Mouse (Mus musculus): Measurements from ENCODE around the gene AU040320.
A peak's percentile ranks its signal among the peaks of the same experiment; 100 is the strongest.

The AU040320 gene

DNA sequence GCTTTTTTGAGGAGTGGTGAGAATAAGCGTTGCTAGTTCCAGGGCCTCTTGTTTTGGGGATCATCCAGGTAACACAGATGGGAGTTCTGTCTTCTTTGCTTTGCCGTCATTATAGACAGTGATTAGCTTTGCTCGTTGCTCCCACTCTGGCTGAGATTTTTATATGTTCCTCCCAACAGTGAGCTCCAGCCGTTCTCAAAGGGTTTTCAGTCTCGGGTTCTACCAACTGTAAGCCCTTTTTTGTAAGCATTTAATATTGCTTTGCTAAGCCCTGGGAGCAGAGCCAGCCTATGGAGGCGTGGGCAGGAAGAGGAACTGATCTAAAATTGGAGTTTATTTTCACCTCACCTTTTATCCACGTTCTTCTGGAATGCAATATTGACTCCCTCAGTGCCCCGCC lies 29.7 kb downstream of the AU040320 start:
- peak; percentile 48 for DNase-seq (ENCODE audit: low spot score in 2 of 2)

DNA sequence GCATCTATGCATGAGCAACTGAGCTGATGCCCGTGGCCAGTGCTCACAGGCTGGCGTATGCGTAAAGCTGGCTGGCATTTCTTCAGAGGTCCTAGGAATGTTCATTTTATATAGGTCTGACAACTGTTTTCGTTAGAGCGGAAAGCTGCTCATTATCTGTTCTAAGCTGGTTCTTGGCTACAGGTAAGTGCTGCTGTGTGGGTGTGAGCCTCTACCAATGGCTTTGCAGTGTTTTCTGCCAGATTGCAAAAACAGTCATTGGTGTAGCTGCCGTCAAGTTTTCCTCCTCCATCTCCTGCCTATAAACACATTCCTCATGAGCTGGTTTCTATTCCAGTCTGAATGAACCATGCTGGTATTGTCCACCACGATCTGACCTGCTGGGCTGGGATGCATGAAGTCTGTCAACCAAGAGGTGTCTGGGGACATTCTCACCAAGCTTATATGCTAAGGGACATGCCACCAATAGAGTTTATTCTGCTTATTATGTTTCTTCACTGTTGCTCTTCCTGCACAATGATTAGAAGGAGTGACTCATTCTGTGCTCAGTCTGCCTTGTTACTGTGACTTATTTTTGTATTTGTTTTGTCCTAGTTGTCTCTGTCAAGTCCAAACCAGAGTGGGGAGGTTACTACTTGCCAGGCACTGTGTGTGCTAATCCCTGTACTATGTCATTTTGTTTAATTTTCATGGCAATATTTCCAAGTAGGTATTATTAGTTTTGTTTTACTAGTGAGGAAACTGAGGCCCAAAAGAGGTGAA lies 39.2 kb downstream of the AU040320 start:
- DNase-seq (ENCODE audit: low spot score in 2 of 2), result peak; percentile 30 to 33

DNA sequence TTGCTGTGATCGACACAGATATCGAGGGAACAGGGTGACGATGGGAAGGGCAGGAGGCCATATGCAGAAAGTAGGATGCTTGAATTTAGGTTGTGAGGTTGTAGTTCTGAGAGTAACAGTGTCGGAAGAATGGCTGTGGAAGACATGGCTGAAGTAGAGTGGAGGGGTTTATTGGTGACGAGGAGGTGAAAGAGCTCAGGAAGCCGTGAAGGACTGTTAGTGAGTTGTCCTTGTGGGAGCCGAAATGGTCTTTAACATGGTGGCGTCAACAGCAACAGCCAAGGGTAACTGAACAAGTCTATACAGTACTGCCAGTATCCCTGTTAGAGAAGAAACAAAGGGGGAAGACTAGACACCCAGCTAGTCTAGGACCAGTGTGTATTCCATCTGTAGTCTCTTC lies 48.8 kb downstream of the AU040320 start:
- DNase-seq (ENCODE audit: low spot score in 2 of 2), result no peak

DNA sequence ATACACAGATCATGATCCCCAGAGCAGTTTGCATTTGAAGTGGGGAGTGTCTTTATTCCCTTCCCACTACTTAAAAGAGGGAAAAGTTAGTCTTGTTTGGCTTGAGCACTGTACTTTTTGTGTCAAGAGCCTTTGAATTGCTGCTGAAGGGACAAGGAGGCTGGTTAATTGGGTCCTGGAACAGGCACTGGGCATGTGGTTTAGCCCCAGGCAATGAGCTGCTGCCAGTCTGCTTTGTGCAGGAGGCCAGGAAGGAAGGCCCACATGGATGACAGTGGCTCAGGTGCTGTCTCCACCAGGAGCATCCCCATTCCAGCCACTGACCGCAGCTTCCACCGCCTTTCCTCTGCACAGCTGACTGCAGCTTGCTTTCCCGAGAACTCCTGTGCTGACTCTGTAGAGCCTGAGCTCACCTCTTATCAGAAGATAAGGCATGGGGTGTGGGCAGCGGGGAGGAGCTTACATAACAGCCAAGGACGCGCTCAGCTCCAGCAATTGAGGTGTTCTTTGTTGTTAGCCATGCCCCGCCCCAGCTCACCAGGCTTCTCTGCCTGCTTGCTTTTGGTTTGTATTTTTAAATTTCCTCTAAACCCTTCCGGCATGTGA lies 50.0 kb downstream of the AU040320 start:
- no peak for DNase-seq (ENCODE audit: low spot score in 2 of 2)

DNA sequence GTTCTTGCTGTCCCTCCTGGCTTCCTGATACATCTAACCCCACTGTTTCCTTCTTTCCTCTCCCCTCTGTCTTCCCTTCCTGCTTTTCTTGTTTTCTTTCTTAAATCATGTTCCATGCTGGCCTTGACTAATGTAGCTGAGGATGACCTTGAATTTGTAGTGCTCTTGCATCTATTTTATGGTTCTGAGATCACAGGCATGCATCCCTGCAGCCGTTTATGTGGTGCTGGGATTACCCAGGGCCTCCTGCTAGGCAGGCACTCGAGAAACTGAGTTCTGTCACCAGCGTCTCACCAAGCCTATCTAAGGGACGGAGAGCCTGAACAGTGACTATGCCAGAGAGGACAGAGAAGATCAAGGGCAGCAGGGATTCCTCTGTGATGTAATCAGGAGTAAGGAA lies 52.4 kb downstream of the AU040320 start:
- no peak for DNase-seq (ENCODE audit: low spot score in 2 of 2)

DNA sequence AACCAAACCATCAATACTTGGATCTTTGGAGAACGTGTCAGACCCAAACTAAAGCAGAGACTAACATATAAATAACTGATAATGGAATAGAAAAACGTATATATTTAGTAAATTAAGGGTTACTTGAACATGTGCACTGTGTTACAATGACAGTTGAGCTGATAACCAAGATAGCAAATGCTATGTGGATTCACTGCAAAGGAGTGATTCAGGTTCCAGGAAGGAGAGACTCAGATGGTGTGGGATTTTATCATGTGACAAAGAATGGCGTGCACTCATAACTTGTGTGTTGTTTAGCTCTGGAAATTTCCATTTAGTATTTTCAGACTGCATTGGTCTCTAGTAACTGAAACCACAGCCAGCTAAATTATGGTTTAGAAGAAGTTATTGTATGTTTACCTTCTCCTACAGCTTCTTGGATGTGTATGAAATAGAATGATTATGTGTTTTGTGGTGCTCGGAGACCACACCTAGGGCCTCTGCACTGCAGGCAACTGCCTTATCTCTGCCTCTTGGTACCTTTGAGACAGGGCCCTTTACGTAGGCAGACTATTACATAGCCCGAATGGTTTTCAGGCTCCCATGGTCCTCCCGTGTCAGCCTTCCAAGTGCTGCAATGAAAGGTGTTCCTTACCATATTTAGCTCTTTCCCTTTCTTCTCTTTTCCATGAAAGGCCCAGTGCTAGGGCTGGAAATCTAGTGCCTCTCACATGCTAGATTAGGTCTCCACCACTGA lies 53.5 kb downstream of the AU040320 start:
- no peak for DNase-seq (ENCODE audit: low spot score in 2 of 2)

DNA sequence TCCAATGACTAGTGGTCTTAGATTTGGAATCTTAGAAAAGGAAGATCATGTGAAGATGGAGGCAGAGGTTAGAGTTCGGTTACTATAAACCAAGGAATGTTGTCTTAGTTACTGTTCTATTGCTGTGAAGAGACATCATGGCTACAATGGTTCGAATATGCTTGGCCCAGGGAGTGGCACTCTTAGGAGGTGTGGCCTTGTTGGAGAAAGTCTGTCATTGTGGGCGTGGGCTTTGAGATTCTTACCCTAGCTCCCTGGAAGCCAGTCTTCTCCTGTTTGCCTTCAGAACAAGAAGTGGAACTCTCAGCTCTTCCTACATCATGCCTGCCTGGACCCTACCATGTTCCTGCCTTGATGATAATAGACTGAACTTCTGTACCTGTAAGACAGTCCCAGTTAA lies 57.2 kb downstream of the AU040320 start:
- DNase-seq (ENCODE audit: low spot score in 2 of 2), result no peak

DNA sequence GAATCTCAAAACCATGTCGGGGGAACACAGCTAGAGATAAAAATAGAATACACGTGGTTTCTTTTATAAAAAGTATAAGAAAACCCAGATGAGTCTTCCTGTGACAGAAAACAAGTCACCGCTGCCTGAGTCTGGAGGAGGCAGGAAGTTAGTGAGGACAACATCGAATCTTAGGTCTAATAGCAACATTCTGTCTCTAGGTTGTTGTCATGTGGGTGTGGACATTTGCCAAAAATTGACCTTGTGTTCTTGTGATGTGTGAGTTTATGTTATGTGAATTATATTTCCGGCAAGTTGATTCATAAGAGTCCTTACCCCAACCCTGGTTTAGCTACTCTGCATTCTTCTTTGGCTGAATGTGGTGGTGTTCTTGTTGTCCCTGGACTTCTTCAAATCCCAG lies 59.9 kb downstream of the AU040320 start:
- no peak for DNase-seq (ENCODE audit: low spot score in 2 of 2)

DNA sequence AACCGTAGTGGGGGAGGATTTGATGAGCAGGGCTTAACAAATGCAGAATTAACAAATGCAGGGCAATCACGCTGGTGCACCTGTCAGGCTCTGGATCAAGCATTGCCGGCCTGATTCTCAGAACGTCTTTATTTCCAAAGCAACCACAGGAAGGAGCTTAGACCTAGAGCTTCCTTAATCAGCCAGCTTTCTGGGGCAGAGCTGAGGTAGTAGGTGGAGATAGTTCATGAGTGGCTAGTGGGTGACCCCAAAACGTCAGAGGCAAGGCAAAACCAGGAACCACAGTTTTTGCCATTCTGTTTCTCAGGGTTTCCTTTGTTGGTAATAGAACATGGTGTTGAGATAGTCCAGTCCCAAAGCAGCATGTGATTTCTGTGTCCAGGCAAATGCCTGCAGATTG lies 61.5 kb downstream of the AU040320 start:
- DNase-seq (ENCODE audit: low spot score in 2 of 2), result no peak

DNA sequence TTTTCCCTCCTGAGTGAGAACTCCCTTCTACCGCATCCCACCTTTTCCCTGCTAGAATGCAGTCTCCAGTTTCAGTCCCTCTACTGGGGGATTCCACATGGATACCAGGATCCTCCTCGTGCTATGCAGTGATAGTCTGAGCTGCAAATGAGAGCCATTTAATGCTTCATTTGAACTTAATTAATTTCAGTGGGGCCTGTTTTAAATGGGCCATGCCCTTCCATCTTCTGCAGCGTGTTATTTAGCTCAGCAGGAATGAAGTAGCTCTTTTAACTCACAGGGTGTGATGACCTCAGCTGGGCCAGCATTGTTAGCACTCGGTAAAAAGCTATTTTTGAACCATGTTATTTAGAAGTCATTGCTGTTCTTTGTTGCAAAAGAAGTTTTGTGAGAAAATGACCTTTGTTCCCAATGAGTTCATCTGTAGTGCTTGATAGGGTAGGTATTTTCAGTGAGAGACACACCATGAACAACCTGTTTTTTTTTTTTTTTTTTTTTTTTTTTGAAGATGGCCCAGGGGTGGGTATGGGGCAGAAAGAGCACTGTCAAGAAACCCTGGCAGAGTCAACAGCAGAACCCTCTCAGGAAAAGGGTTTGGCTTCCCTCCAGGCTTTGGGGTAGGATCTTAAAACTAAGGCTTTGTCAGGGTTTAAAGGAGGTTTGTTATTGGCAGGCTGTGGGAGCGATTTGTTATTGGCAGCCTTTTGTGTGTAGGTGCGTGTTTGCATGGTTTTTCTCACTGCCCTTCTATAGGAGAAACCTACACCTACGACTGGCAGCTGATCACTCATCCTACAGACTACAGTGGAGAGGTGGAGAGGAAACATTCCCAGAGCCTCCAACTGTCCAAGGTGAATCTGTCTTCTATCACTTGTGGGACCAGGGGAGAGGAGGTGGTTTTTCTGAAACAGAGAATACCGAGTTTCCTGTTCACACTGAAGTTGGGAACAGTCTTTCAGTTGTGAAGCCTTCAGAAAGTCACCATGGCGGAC lies 69.8 kb downstream of the AU040320 start:
- no peak for DNase-seq (ENCODE audit: low spot score in 2 of 2)

DNA sequence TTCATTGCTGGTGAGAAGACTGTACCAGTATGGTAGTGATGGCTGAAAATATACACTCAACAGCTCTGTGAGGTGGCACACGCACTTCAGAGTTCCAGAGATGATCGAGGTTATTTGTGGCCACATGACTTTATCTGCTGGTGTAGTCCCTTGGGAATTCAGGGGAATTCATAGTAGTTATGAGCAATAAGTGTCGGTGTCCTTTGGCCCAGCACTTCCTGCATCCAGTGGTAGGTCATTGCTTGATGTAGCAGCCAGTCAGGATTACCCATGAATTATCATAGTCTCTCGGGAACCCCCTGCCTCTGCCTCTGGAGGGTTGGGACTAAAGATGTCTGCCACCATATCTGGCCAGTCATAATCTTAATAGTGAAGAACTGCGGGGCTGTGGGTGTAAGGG lies 70.6 kb downstream of the AU040320 start:
- no peak for DNase-seq (ENCODE audit: low spot score in 2 of 2)

DNA sequence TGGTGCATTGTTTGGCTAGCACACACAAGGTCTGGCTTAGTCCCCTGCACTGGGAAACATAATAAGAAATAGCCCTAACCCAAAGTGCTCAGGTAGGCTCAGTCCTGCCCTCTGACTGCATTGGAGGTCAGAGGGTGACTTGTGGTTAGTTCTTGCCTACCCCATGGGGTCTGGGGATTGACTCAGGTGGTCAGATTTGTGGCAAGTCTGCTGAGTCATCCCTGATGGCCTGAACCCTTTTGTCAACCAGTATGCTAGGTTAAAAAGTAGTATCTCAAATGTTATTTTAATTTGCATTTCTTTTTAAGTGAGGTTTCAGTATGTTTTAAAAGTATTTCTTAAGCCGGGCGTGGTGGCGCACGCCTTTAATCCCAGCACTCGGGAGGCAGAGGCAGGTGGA lies 77.8 kb downstream of the AU040320 start:
- DNase-seq (ENCODE audit: low spot score in 2 of 2), result no peak

DNA sequence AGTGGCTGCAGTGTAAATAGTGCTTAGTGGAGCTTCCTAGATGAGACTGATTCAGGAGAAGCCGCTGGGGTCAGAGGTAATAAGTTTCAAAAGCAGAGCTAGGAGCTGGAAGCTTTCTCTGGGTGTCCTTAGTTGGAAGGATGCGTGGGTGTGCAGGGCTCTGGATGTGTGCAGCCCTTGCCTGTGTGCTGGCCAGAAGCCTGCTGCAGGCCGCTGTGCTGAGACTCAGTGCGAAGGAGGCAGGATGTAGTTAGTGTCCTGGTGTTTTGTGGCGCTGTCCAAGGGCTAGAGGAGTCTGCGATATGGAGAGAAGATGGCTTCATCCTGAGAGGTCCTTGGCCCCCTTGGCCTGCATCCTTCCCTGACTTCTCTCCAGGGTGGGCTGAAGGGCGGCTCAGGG lies 85.5 kb downstream of the AU040320 start:
- DNase-seq (ENCODE audit: low spot score in 2 of 2), result no peak

DNA sequence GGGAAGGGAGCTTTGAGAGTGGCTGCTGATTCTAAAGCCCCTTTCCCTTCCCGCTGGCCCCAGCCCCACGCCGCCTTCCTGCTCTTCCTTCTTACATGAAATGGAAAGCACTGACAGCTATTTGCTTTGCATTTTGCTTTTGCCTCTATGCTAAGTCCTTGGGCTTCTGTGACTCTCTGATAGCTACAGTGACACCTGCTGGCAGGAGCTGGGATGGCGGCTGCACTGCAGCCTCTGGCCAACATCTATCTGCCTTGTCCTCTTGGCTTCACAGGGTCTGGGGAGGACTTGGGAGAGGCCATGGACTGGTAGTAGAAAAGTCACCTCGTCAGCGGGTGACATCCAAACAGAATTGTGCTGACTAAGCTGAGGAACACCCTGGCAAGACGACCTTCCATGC lies 86.5 kb downstream of the AU040320 start:
- peak; percentile 75 to 83 for DNase-seq (ENCODE audit: low spot score in 2 of 2)

DNA sequence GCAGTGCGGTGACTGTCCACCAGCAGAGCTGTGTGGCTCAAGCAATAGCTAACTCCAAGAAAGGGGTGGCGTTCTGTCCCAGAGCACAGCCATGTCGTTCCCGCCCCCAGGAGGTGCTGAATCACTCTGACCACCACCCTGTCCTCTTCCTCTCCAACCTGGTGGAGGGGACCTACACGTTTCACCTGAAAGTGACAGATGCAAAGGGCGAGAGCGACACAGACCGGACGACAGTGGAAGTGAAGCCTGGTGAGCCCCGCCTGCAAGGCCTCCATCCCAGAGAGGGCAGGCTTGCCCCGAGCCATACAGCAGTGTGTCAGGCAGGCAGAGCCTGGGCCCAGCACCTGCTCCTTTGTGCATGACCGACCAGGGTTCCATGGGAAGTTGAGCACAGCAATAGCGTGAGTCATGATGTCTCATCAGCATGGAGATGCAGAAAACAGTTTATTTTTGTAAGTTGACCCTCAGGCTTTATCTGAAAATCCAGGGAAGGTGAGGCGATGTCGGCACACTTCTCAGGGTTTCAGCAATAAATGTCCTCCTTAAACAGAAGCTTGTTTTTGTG lies 87.7 kb downstream of the AU040320 start:
- no peak for DNase-seq (ENCODE audit: low spot score in 2 of 2)

DNA sequence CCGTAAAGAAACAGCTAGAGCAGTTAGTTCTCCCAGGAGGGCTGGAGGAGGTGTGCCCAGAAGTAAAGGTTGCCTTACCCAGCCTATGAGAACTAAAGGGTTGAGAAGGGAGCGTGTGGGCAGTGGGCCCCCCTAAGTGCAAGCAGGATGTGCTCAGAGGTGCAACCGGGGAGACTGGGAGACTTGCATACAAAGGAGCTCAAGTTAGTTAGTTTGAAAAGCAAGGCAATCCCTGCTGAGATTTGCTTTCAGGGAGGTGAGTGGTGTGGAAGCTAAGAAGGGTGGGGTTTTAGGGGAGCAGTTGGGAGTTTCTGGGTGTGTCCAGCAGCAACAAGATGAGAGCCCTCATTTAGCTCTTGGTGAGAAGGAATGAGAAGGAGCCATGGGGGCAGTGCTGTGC lies 89.6 kb downstream of the AU040320 start:
- DNase-seq (ENCODE audit: low spot score in 2 of 2), result no peak

DNA sequence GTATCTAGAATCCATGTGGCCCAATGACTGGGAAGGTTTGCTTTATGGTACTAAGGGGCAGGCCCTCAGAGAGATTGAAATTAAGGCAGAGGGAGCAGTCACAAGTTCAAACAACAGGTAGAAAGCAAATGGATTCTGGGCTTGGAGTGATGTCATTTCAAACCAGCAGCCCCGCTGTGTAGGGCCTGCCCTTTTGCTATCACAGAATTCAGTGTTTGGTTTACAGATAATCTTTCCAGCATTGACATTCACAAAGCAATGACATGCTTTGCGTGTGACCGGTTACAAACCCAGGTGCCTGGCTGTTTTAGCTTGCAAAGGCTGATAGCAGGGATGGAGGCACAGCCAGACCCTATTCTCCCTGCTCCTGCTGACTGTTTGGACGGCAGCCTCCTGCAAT lies 92.3 kb downstream of the AU040320 start:
- DNase-seq (ENCODE audit: low spot score in 2 of 2), result no peak

DNA sequence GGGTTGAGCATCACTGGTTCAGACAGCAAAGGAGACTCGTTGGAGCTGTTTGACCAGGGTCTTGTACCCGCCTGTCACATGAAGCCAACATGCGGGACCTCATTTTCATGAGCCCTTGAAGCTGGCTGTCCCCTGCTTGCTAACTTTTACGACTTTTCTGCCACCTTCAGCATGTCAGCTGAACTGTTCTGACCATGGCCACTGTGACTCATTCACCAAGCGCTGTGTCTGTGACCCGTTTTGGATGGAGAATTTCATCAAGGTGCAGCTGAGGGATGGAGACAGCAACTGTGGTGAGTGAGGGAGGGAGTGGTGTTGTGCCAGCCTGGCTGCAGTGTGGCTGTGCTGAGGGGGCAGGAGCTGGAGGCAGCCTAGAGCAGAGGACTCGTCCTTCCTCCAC lies 93.6 kb downstream of the AU040320 start:
- DNase-seq (ENCODE audit: low spot score in 2 of 2), result no peak

DNA sequence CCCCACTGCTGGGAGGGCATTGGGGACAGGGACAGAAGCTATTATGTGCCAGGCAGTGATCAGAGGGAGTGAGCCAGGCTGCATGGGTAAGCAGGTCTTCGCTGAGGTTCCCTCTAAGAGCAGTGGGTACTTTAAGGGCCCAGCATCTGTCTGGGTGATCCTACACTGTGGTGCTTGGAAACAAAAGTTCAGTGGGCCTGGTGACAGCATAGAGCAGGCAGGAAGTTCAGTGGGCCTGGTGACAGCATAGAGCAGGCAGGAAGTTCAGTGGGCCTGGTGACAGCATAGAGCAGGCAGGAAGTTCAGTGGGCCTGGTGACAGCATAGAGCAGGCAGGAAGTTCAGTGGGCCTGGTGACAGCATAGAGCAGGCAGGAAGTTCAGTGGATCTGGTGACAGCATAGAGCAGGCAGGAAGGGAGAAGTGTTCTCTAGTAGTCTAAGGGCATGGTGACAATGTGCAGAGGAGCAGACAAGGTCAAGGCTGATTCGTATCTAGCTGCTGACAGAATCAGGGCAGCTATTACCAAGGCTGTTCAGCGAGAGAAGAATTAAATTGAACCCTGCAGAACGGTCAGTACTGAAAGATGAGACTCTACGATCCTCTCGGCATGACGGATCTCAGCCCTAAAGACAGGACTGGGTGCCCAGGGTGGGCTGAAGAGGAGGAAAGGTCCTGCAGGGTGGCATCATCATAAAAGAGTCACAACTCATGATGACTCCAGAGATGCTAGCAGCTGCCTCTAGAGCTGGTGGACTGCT lies 96.9 kb downstream of the AU040320 start:
- DNase-seq (ENCODE audit: low spot score in 2 of 2), result no peak

DNA sequence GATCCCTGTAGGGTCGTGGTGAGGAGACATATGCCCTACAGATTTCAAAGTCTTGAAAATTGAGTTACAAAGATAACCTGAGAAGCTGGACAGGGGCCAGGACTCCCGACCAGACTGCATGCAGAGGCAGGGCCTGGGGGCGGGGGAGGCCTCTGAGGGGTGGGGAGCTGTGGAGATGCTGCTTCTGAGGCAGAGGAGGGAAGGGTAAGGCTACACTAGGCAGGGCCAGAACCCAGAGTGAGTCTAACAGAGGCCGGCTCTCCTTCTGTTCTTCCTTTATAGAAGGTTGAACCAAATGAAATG lies 97.4 kb downstream of the AU040320 start:
- no peak for DNase-seq (ENCODE audit: low spot score in 2 of 2)

DNA sequence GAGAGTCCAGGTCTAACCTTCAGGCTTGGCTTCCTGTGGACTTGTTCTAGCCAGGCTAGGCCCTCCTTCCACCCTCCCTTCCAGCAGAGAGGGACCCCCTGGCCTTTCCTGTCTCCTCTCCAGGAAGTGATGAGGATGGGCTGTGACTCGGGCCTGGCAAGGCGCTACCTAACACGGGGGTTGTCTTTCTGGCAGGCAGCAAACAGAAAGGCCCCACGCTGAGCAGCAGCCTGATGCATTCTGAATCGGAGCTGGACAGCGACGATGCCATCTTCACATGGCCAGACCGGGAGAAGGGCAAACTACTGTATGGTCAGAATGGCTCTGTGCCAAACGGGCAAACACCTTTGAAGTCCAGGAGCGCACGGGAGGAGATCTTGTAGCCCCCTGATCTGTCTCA lies 99.6 kb downstream of the AU040320 start:
- DNase-seq (ENCODE audit: low spot score in 2 of 2), result no peak

All from right cerebral cortex, postnatal 36 days (tissue).